Mouse (Mus musculus): Measurements from ENCODE around the gene Zfy2.

Zfy2 gene

GRCm38 (mm10) chrY:2170309-2170708, at the start of gene Zfy2:
Gene Zfy2, minus strand, starts transcription at chrY:2170409.
- DNase-seq (ENCODE audit: low read depth, low spot score) = no peak
